Mouse (Mus musculus): ENCODE measurements around the gene Grin1.

The Grin1 gene

GRCm38 (mm10) chr2:25318971-25319773 is at the start of gene Grin1:
Gene Grin1, minus strand, starts transcription at chr2:25319187.
- DNase-seq (ENCODE audit: low spot score): no peak

- DNase-seq (ENCODE audit: low spot score): peak; percentile 88
Measured at GRCm38 (mm10) chr2:25365091-25365761, 46.2 kb upstream of the Grin1 start, which contains the start of gene Uap1l1. Gene Uap1l1, minus strand, starts transcription at chr2:25365682.

GRCm38 (mm10) chr2:25364761-25365090 is 45.7 kb upstream of the Grin1 start:
- no peak for DNase-seq (ENCODE audit: low spot score)

GRCm38 (mm10) chr2:25364313-25364712 is 45.3 kb upstream of the Grin1 start:
- DNase-seq (ENCODE audit: low spot score): no peak

- no peak for DNase-seq (ENCODE audit: low spot score)
Measured at GRCm38 (mm10) chr2:25363478-25364178, 44.6 kb upstream of the Grin1 start.

GRCm38 (mm10) chr2:25359848-25360247 is 40.9 kb upstream of the Grin1 start:
- DNase-seq (ENCODE audit: low spot score): no peak

- peak; percentile 88 for DNase-seq (ENCODE audit: low spot score)
Measured at GRCm38 (mm10) chr2:25356208-25357079, 37.5 kb upstream of the Grin1 start, which contains the start of gene Dpp7. Gene Dpp7, minus strand, starts transcription at chr2:25356359.

GRCm38 (mm10) chr2:25355419-25356066 is 36.6 kb upstream of the Grin1 start:
- DNase-seq (ENCODE audit: low spot score): no peak

- no peak for DNase-seq (ENCODE audit: low spot score)
Measured at GRCm38 (mm10) chr2:25354211-25354610, 35.2 kb upstream of the Grin1 start.

GRCm38 (mm10) chr2:25350701-25351100 is 31.7 kb upstream of the Grin1 start:
- DNase-seq (ENCODE audit: low spot score): no peak

GRCm38 (mm10) chr2:25349499-25349898 is 30.5 kb upstream of the Grin1 start:
- DNase-seq (ENCODE audit: low spot score): no peak

GRCm38 (mm10) chr2:25348162-25348561 is 29.2 kb upstream of the Grin1 start:
- no peak for DNase-seq (ENCODE audit: low spot score)

- no peak for DNase-seq (ENCODE audit: low spot score)
Measured at GRCm38 (mm10) chr2:25338303-25338702, 19.3 kb upstream of the Grin1 start.

- no peak for DNase-seq (ENCODE audit: low spot score)
Measured at GRCm38 (mm10) chr2:25333569-25333968, 14.6 kb upstream of the Grin1 start.

GRCm38 (mm10) chr2:25332286-25333160 is 13.5 kb upstream of the Grin1 start, which contains the start of gene Man1b1:
Gene Man1b1, plus strand, starts transcription at chr2:25332338.
- peak; percentile 99 for DNase-seq (ENCODE audit: low spot score)

GRCm38 (mm10) chr2:25331470-25331869 is 12.5 kb upstream of the Grin1 start:
- DNase-seq (ENCODE audit: low spot score): peak; percentile 21

- DNase-seq (ENCODE audit: low spot score): peak; percentile 32
Measured at GRCm38 (mm10) chr2:25328440-25328839, 9.5 kb upstream of the Grin1 start.

GRCm38 (mm10) chr2:25326036-25326435 is 7.0 kb upstream of the Grin1 start:
- DNase-seq (ENCODE audit: low spot score): no peak

GRCm38 (mm10) chr2:25320084-25320483 is 1.1 kb upstream of the Grin1 start:
- no peak for DNase-seq (ENCODE audit: low spot score)
